Mouse (Mus musculus) spleen, adult 18-20 months (tissue): ENCODE results near the gene Lat2.
"Not testable (repeated sequence)": the region's sequence is repeated elsewhere in the genome, so short reads cannot be mapped to it uniquely, and the experiment has no call there.

Experiments
- DNase-seq, 2 experiments: peaks; one replicate each; pipeline ENCODE4 v3.0.0; 2022; ENCODE audit warnings: mixed read lengths in 2 of 2

Lat2 gene

DNA sequence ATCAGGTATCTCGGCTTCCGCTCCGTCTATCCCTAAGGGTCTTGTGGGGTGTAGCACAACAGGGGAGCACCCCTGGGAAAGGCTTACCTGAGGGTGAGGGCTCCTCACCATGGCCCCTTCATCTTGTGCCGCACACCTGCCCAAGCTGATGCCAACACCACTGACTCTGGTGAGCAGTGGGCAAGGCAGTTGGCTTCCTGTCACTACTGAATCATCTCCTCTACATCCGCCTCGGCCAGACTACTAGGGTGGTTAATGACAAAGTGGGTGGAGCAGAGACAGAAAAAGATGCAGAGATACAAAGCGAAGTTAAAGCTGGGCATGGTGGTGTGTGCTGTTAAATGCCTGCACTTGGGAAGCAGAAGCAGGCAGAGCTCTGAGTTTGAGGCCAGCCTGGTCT, at the start of gene Lat2:
Lat2 (minus strand) TSS at position 224 of the 400 bp plus-strand sequence.
- peak; percentile 49 to 54 for DNase-seq

DNA sequence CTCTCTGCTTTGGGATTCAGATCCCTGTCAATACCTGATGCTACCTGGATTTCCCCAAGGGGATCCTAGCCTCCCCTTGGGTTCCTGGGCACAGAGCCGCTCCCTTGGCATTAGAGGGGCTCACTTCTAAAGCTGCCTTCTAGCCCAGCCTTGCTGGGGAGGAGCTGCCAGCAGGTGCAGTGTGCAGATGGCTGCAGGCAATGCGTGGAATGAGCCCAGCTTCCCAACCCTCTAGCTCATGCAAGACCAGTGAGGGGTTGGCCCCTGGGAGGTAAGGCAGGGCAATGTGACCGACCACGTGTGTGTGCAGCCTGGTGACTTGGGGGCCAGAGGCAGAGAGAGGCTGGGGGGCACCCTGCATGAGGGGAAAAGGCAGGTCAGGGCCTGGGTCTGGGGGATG, 41.9 kb upstream of the Lat2 start:
- DNase-seq, result no peak

DNA sequence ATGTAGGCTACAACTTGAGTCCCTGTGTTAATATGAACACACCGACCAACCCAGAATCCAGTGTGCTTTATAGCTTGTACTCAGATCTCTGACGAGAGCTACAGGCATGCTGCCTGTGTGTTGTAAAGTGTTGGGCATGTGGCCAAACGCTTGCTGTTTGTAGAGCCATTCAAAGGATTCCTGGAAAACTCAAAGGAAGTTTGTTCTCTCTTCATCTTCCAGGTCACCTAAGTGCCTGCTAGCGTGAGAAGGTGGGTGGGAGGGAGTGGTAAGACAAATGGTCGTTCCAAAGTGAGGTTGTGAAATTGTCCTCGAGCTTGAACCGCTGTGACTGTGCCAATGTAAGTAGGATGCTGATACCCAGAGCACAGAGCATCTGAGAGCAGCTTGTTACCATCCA, 37.2 kb upstream of the Lat2 start:
- DNase-seq, result no peak

DNA sequence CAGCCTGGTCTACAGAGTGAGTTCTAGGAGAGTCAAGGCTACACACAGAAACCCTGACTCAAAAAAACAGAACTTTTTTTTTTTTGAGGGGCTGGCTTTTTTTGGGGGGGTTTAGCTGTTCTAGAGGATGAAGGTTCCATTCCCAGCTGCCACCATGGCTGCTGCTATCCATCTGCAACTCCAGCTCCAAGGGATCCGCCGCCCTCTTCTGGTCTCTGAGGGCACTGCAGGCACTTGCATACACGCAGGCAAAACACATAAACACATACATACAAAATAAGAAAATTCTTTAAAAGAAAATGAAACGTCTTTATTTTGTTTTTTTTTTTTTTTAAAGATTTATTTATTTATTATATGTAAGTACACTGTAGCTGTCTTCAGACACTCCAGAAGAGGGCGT, 36.1 kb upstream of the Lat2 start:
- peak; percentile 38 to 67 for DNase-seq

DNA sequence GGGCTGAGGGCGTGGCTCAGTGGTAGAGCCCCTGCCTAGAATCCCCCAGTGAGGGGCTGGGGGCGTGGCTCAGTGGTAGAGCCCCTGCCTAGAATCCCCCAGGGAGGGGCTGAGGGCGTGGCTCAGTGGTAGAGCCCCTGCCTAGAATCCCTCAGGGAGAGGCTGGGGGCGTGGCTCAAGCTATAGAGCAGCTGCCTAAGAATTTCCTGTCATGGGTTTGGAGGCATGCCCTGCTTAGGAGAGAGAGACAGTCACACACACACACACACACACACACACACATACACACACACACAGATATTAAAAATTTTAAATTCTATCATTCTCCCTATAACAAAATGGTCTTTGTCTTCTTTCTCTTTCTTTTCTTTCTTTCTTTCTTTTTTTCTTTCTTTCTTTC, 34.2 kb upstream of the Lat2 start:
- not testable (repeated sequence) for DNase-seq

DNA sequence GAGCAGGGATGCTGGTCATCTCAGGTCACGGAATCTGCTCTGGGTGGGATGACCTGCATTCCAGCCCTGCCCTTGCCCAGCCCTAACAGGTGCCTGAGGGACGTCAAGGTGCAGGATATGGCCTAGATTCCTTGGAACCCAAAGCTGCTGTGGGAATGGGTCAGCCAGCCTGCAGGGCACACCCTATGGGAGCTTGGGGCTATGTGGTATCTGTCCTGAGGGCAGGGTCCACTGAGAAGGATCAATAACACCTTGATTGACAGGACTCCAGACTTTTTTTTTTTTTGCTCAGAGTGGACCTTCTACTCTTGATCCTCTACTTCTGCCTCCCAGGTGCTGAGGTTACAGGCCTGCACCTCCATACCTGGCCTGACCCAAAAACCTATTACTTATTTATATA, 32.6 kb upstream of the Lat2 start:
- no peak for DNase-seq

DNA sequence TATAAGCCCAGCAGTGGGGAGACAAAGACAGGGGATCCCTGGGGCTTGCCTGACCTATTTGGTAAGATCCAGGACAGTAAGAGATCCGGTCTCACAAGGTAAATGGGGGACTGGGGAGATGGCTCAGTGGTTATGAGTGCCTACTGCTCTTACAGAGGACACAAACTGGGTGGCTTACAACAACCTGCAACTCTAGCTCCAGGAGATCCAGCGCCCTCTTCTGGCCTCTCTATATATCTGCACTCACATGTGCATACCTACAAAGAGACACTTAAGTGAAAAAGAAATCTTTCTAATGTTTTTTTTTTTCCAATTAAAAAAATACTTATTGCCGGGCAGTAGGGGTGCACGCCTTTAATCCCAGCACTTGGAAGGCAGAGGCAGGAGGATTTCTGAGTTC, 31.6 kb upstream of the Lat2 start:
- DNase-seq, result no peak

GRCm38 (mm10) chr5:134644643-134645118, 29.9 kb upstream of the Lat2 start:
- DNase-seq, result no peak

DNA sequence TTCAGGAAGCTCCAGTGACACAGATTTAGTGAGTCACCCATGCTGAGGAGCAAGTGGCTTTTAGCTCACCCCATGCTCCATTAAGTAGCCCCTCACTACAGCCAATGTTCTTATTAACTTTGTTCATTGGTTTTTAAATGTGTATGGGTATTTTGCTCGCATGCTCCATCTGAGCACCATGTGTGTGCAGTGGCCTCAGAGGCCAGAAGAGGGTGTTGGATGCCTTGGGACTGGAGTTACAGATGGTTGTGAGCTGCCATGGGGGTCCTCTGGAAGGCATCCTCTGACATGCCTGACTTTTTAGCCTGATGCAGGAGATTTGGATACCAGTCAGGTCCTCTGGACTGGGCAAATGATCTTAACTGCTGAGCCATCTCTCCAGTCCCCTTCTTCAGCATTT, 29.3 kb upstream of the Lat2 start:
- no peak for DNase-seq

DNA sequence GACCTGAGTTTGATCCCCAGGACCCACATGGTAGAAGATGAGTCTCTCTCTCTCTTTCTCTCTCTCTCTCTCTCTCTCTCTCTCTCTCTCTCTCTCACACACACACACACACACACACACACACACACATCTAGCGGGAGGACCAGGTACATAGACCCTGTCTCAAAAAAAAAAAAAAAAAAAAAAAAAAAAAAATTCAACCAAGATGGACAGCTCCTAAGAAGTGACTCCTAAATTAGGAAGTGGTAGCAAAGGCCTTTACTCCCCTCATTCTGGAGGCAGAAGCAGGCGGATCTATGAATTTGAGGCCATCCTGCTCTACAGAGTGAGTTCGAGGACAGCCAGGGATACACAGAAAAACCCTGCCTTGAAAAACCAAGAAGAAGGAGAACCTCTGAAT, 25.5 kb upstream of the Lat2 start:
- no peak for DNase-seq

- DNase-seq, result peak; percentile 96 to 98
Measured at GRCm38 (mm10) chr5:134639269-134639682, 24.5 kb upstream of the Lat2 start, which contains the start of gene Eif4h. Gene Eif4h (minus strand): TSS chr5:134639490.

- no peak for DNase-seq
Measured at GRCm38 (mm10) chr5:134638461-134639268, 23.8 kb upstream of the Lat2 start.

DNA sequence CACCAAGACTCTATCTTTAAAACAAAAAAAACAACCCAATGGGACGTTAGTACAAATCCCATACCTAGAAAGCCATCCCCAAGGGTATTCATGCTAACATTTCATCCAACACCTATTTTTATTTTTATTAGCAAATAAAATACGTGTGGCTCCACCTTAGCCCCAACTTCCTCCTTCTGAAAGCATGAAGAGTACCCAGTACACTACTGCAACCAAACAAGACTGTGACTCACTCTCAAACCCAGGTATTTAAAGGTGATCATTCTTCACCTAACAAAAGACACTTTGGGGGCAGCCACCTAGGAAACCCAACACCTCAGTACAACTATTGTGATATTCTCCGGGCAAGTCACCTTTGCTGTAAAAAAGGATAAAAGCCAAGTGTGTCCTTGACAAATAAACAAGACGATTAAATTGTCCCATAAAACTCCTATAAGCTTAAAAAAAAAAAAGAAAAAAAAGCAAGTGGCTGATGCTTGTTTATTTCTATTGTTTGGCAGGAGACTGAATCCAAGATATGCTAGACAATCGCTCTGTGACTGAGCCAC, 23.1 kb upstream of the Lat2 start:
- DNase-seq, result no peak

- DNase-seq, result no peak
Measured at GRCm38 (mm10) chr5:134632841-134633240, 18.0 kb upstream of the Lat2 start.

DNA sequence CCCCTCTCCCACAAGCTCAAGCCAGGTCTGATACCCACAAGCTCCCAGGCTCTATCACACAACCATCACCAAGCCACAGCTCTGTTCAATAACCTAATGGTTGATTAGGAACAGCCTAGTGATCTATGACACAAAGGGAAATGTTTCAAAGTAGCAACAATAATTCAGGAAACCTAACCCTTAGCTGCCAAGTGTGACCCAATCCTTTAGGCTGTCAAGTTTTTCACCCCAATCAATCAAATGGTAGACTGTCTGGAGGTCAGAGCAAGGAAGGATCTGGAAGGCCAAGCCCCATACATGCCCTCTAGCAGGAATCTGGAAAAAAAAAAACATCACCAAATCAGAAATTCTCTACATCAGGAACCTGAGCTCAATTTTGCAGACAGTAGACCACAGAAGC, 16.0 kb upstream of the Lat2 start:
- DNase-seq, result no peak

DNA sequence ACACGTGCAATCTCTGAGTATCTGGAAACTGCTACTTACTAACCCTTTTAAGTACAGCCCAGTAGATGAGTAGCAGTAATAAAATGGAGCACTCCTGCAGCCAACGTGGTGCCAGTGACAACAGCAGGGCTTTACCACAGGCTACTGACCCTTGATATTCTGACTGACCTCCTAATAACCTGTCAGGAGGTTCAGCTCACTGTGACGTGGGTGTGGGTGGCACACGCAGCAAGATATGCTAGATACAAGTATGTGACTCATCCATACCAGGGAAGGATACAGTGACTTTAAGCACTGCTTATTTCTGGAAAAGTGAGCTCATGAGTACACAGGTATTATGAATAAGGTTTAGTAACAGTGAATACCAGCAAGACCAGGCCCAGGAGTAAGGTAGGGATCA, 14.7 kb upstream of the Lat2 start:
- DNase-seq, result no peak

- no peak for DNase-seq
Measured at GRCm38 (mm10) chr5:134622069-134622468, 7.2 kb upstream of the Lat2 start.

DNA sequence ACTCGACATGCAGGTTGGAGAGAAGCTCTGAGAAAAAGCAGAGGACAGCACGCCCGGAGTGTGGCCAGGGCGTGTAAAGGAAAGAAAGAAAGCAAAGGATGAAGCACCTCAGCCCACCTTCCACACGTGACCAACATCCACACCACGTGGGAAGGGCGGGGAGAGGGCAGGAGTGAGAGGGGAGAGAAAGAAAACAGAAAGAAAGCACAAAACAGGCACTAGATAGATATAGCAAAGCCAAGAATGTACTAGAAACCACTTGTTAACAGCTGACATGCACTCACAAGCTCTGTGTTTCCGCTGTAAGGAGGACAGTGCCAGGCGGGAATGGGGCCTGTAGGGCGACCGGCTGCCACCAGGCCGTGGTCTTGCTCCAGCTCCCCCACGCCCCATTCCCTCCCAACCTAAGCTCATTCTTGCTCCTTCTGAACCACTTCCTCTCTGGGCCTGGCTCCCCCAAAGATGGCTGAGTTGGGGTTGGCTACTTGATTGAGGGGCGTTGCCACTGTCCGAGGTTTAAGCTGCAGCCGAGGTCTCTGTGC, 6.3 kb upstream of the Lat2 start:
- no peak for DNase-seq

- no peak for DNase-seq
Measured at GRCm38 (mm10) chr5:134620457-134620856, 5.6 kb upstream of the Lat2 start.

- peak; percentile 62 to 82 for DNase-seq
Measured at GRCm38 (mm10) chr5:134617071-134617470, 2.2 kb upstream of the Lat2 start.

GRCm38 (mm10) chr5:134615780-134616179, 955 bp upstream of the Lat2 start:
- DNase-seq, result no peak

- no peak for DNase-seq
Measured at GRCm38 (mm10) chr5:134615380-134615779, 555 bp upstream of the Lat2 start.

- peak in 1 of 2 experiments; percentile 35 for DNase-seq
Measured at GRCm38 (mm10) chr5:134614296-134614695, 529 bp downstream of the Lat2 start.

DNA sequence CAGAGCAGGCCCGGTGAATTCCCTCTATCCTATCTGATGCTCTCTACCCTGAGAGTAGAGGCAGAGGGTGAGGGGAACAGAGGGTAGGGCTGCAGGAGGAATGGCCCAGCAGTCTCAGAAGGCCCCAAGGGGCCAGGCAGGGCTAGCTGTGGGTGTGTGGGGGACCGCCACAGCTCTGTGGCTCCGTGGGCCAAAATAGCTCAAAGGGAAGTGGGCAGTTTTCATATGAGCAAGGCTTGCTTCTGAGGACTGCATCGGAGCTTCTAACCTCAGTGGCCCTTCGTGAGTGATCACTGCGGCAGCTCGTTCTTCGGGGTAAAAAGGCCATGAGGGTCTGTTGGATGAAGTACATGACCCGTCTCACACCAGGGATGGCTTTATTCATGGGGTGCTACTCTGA, 1.1 kb downstream of the Lat2 start:
- peak; percentile 61 to 70 for DNase-seq
